In genomic region chr10:17200524-17201426, GRCm38 (mm10) we compare ENCODE assay signal across 14 mouse cellular contexts.
DNase-seq lines count a peak whose midpoint lies in the region; ATAC-seq and TF ChIP-seq lines count a peak whose summit lies in the region.
"Had no signal": no experiment of that assay in that cellular context is flagged by ENCODE, and none has a peak within 500 bp of the region (broad histone marks: within the 10 kb centered on the region; RNA-seq: fewer than 3 reads in every experiment).

No protein-coding gene starts in this region.

- H3K9me3 ChIP-seq in hindbrain, embryonic 15.5 days: no peaks in the 10 kb centered on the region
- no peaks in the 10 kb centered on the region for H3K9me3 ChIP-seq in hindbrain, embryonic 12.5 days (replicated peaks)
- no peaks in the 10 kb centered on the region for H3K9me3 ChIP-seq in limb, embryonic 10.5 days (replicated peaks)
- H3K9me3 ChIP-seq: embryonic facial prominence, embryonic 12.5 days had no signal

- peak; percentile 4 for DNase-seq in thymus, postnatal 14 days
- no peak for DNase-seq in thymus, adult 2 months
- DNase-seq in limb, embryonic 10.5 days (ENCODE audit: low spot score): no peak
- peak; percentile 33 for DNase-seq in splenic B cell, adult 2 months (ENCODE audit: low read depth, low spot score)
- DNase-seq in ovary, adult 18-20 months (ENCODE audit: low spot score): no peak
- no peak for DNase-seq in heart, adult 2 months
- DNase-seq: adrenal gland, postnatal 14 days; heart, postnatal 14 days; kidney, postnatal 4 days; right cerebral cortex, postnatal 4 days had no signal

- H3K27ac ChIP-seq in hindbrain, embryonic 15.5 days (replicated peaks): 0 out of 2 replicates have a peak overlapping the region, but pooled peaks have one; percentile 17
- no peak overlapping the region for H3K27ac ChIP-seq in hindbrain, embryonic 12.5 days
- no peak overlapping the region for H3K27ac ChIP-seq in thymus, adult 2 months (ENCODE audit: control insufficient read depth, insufficient read depth, low read length)
- H3K27ac ChIP-seq in limb, embryonic 10.5 days: peak overlapping the region; percentile 14; the same call in 1 of the 2 replicates
- H3K27ac ChIP-seq in heart, adult 2 months: no peak overlapping the region
- H3K27ac ChIP-seq: embryonic facial prominence, embryonic 12.5 days had no signal

- WGBS in hindbrain, embryonic 15.5 days: 80% methylated on average over 8 of the region's 8 CpGs
- 77% methylated on average over 8 of the region's 8 CpGs for WGBS in hindbrain, embryonic 12.5 days
- 48% methylated on average over 8 of the region's 8 CpGs for WGBS in thymus, adult 2 months
- 78% methylated on average over 8 of the region's 8 CpGs for WGBS in limb, embryonic 10.5 days
- 80% methylated on average over 8 of the region's 8 CpGs for WGBS in heart, adult 2 months

- no peak overlapping the region for H3K9ac ChIP-seq in hindbrain, embryonic 15.5 days
- no peak overlapping the region for H3K9ac ChIP-seq in hindbrain, embryonic 12.5 days
- H3K9ac ChIP-seq in heart, adult 2 months (ENCODE audit: low read depth, low read length): no peak overlapping the region
- H3K9ac ChIP-seq: embryonic facial prominence, embryonic 12.5 days had no signal

- no peak for TF ChIP-seq CTCF in thymus, adult 2 months (IDR thresholded peaks at IDR 0.05; ENCODE audit: borderline replicate concordance, control insufficient read depth, extremely low read depth, insufficient read depth, low read length, poor library complexity)
- no peak for TF ChIP-seq CTCF in heart, adult 2 months (IDR thresholded peaks at IDR 0.05)

- H3K4me2 ChIP-seq in hindbrain, embryonic 15.5 days: no peak overlapping the region
- no peak overlapping the region for H3K4me2 ChIP-seq in hindbrain, embryonic 12.5 days (replicated peaks)
- H3K4me2 ChIP-seq: embryonic facial prominence, embryonic 12.5 days had no signal

- no peaks in the 10 kb centered on the region for H3K79me2 ChIP-seq in heart, adult 2 months (replicated peaks; ENCODE audit: control insufficient read depth, insufficient read depth, low read length)

- no peak for ATAC-seq in hindbrain, embryonic 15.5 days (ENCODE audit: low FRiP score, low read depth)
- ATAC-seq in hindbrain, embryonic 12.5 days (ENCODE audit: low FRiP score): no peak
- ATAC-seq: intestine, embryonic 16.5 days had no signal

- H3K27me3 ChIP-seq in hindbrain, embryonic 15.5 days: no peaks in the 10 kb centered on the region
- no peaks in the 10 kb centered on the region for H3K27me3 ChIP-seq in hindbrain, embryonic 12.5 days
- no peaks in the 10 kb centered on the region for H3K27me3 ChIP-seq in thymus, adult 2 months (ENCODE audit: control insufficient read depth, insufficient read depth, low read length)
- no peaks in the 10 kb centered on the region for H3K27me3 ChIP-seq in limb, embryonic 10.5 days (ENCODE audit: low read depth, poor library complexity, severe bottlenecking)
- H3K27me3 ChIP-seq in splenic B cell, adult 2 months (ENCODE audit: control insufficient read depth, insufficient read depth, low read length, poor library complexity, severe bottlenecking): no peaks in the 10 kb centered on the region
- H3K27me3 ChIP-seq in heart, adult 2 months (ENCODE audit: control insufficient read depth, insufficient read depth, low read length): no peaks in the 10 kb centered on the region
- H3K27me3 ChIP-seq: embryonic facial prominence, embryonic 12.5 days had no signal

- intact Hi-C loops in heart, adult 2 months (cut with DNase I): no loop called here

- no peak overlapping the region for H3K4me3 ChIP-seq in hindbrain, embryonic 15.5 days
- H3K4me3 ChIP-seq in hindbrain, embryonic 12.5 days: no peak overlapping the region
- no peak overlapping the region for H3K4me3 ChIP-seq in thymus, adult 2 months (ENCODE audit: control insufficient read depth, insufficient read depth, low read length)
- no peak overlapping the region for H3K4me3 ChIP-seq in limb, embryonic 10.5 days
- no peak overlapping the region for H3K4me3 ChIP-seq in heart, adult 2 months
- H3K4me3 ChIP-seq: embryonic facial prominence, embryonic 12.5 days had no signal

- H3K36me3 ChIP-seq in hindbrain, embryonic 15.5 days: no peaks in the 10 kb centered on the region
- H3K36me3 ChIP-seq in hindbrain, embryonic 12.5 days: no peaks in the 10 kb centered on the region
- no peaks in the 10 kb centered on the region for H3K36me3 ChIP-seq in thymus, adult 2 months (ENCODE audit: control insufficient read depth, insufficient read depth, low read length)
- H3K36me3 ChIP-seq in limb, embryonic 10.5 days: no peaks in the 10 kb centered on the region
- H3K36me3 ChIP-seq in splenic B cell, adult 2 months (ENCODE audit: control insufficient read depth, insufficient read depth, low read length, poor library complexity, severe bottlenecking): no peaks in the 10 kb centered on the region
- no peaks in the 10 kb centered on the region for H3K36me3 ChIP-seq in heart, adult 2 months (ENCODE audit: control insufficient read depth, insufficient read depth, low read length)
- H3K36me3 ChIP-seq: embryonic facial prominence, embryonic 12.5 days had no signal

- peaks cover 7% of the 10 kb centered on the region for H3K4me1 ChIP-seq in hindbrain, embryonic 15.5 days (replicated peaks)
- H3K4me1 ChIP-seq in hindbrain, embryonic 12.5 days: peaks cover 6% of the 10 kb centered on the region; the same call in 1 of the 2 replicates
- H3K4me1 ChIP-seq in thymus, adult 2 months (replicated peaks; ENCODE audit: control insufficient read depth, insufficient read depth, low read length): no peaks in the 10 kb centered on the region; the same call in 1 of the 2 replicates
- H3K4me1 ChIP-seq in limb, embryonic 10.5 days: peaks cover 29% of the 10 kb centered on the region
- no peaks in the 10 kb centered on the region; the same call in 1 of the 2 replicates for H3K4me1 ChIP-seq in heart, adult 2 months (ENCODE audit: control insufficient read depth, insufficient read depth, low read length)

- TF ChIP-seq POLR2A in thymus, adult 2 months (IDR thresholded peaks at IDR 0.05; ENCODE audit: control insufficient read depth, extremely low read depth, insufficient read depth, low read length, poor library complexity): no peak
- TF ChIP-seq POLR2A in heart, adult 2 months (IDR thresholded peaks at IDR 0.05; ENCODE audit: insufficient read depth, low read depth, low read length): no peak

- TF ChIP-seq EP300 in heart, adult 2 months (IDR thresholded peaks at IDR 0.05; ENCODE audit: insufficient read depth, low read depth, low read length): no peak

Comparison
In these comparisons a context has a peak if more than half of its experiments do, and no peak if none do; other contexts are left out.
1. H3K27ac ChIP-seq: peak in hindbrain, embryonic 15.5 days (single experiment) and limb, embryonic 10.5 days (single experiment); none in hindbrain, embryonic 12.5 days (single experiment), thymus, adult 2 months (single experiment) and heart, adult 2 months (single experiment).
2. DNase-seq: peak in thymus, postnatal 14 days (single experiment) and splenic B cell, adult 2 months (single experiment); none in thymus, adult 2 months (single experiment), limb, embryonic 10.5 days (single experiment), ovary, adult 18-20 months (single experiment) and heart, adult 2 months (0 of 2).